Mouse (Mus musculus): ENCODE results near the gene Tff1. TPM values are rescaled to one million over a fixed set of nuclear protein-coding genes. Genes with fewer than 3 reads are reported as not detected.

Gene Tff1
- 16,747 and 18,680 TPM in 2 replicates for polyA plus RNA-seq (2012; rRNA removed)

DNA sequence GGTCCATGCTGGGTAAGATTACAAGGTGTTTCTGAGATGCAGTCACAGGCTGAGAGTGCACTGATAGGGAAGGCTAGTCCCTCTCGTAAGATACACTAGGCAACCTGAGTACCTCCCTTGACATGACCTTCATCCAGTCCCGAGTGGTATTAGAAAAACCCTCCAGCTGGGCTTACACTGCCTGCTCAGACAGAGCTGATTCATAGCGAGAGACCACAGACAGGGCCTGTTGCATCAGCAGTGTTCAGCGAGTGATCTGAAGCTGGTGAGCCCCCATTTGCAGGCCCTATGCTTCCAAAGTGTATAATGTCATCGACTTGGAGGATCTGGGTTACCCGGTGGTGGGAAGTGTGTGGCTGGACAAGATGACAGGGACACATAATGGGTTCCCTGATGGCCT lies at the start of gene Tff1:
Tff1 (minus strand) TSS at position 151 of the 400 bp plus-strand sequence.

DNA sequence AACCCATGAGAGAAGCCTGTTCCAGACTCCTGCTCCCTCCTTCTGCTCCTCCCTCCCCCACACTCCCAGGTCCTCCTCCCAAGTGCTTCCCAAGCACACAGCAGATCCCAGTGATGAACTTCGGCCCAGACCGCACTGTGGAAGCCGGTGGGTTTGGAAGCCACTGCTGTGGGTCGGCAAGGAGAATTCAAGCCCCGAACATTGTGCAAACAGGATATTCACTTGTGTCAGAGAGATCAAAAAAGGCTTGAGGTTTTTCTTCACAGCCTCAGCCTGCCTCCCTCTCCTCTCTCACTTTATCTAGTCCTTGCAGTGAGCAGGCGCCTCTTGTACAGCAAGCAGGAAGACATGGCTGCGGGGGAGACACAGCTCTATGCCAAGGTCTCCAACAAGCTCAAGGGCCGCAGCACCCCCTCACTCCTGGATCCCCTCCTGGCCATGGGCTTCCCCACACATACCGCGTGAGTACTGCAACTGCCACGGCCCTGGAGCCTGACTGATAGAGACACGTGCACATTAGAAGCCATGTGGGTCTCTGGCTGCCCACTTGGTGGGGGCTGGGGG lies 42.8 kb upstream of the Tff1 start, which contains the start of gene Ubash3a:
Ubash3a (plus strand) TSS at position 103 of the 564 bp plus-strand sequence.

DNA sequence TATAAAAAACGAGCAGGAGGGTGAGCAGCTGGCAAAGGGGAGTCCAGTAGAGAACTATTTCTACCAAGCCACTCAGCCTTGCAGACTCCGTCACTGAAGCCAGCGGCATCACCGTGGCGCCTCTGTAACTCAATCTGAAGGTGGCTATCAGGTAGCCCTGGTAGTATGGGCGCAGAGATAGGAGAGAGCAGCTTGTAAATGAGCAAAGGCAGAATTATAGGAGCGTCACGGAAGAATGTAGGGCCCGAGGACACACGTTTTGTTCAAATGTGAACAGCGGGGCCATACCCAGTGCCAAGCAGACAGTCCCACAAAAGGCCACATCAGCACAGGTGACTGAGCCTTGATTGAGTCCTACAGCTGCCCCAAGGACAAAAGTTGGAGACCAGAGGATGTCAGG lies 33.8 kb upstream of the Tff1 start, which contains the start of gene Tmprss3:
Tmprss3 (minus strand) TSS at position 101 of the 400 bp plus-strand sequence.

DNA sequence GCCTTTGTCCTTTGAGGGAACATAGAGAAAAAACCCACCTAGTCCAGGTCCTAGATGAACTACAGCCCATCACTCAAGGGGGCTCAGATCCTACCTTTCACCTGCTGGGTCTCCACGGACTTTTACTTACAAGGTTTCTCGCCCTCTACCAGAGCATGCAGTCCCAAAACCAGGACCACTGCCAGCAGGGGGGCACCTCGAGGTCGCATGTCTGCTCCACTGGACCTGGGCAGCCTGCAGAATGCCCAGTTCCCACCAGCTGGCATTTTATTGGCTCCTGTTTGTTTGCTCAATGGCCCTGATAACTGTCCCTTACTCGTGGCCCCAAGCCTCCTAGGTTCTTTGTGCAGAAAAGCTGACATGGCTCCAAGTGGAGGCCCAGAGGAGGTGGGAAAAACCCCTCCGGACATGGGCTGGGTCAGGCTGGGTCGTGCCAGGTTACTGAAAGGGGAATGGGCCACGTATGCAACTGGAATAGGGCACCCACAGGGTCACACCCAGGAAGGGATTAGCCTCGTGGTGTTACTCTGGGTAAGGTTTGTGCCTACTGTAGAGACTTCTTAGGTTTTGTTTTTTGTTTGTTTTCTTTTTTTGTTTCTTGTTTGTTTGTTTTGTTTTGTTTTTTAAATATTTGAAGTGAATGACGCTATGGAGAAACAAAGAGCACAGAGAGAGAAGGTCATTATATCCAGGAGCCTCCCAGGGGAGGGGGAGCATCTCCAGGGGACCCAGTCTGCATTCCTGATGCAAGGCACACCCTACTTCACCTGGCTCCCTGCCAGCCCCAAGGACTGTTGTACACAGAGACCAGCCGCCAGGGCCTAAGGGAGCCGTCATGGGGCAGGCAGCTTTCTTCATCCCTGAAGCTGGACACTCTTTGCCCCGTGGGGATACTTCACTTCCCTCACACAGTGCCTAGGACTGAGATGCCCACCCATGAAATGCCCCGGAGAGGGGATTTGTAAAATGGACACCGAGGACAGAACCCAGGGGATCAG lies 20.7 kb downstream of the Tff1 start, which contains the start of gene Tff2:
Tff2 (minus strand) TSS at position 243 of the 998 bp plus-strand sequence.

DNA sequence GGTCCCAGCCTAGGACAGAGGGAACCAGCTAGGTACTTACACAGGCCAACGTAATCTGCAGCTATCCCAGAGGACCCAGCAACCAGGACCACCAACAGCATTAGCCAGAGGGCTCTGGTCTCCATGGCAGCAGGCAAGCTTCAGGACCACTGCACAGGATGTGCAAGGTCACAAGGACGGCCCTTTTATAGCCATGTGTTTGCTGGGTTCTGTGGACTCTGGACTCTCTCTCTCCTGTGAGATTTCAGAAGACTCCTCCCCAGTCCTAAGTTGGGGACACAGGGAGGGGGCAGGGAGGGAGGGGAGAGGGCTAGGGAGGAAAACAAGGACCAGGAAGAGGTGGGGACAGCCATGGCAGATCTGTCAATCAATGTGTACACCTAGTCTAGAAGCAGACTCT lies 35.6 kb downstream of the Tff1 start, which contains the start of gene Tff3:
Tff3 (minus strand) TSS at position 195 of the 400 bp plus-strand sequence.

Other genes with a start within 250 kb of the Tff1 start
- gene Umodl1, start 210.6 kb downstream of the Tff1 start, polyA plus RNA-seq (2012; rRNA removed): 0.10 TPM in 1 of 2 replicates, not detected in the other
- 1.7 and 2.1 TPM in 2 replicates for gene Abcg1, start 107.6 kb downstream of the Tff1 start, polyA plus RNA-seq (2012; rRNA removed)
- gene Tff3, start 35.6 kb downstream of the Tff1 start, polyA plus RNA-seq (2012; rRNA removed): 5.7 and 6.0 TPM in 2 replicates
- 3,160 and 4,790 TPM in 2 replicates for gene Tff2, start 21.0 kb downstream of the Tff1 start, polyA plus RNA-seq (2012; rRNA removed)
- 0.13 and 0.24 TPM in 2 replicates for gene Tmprss3, start 33.7 kb upstream of the Tff1 start, polyA plus RNA-seq (2012; rRNA removed)
- gene Ubash3a, start 42.6 kb upstream of the Tff1 start, polyA plus RNA-seq (2012; rRNA removed): 0.02 and 0.08 TPM in 2 replicates
- 0.05 TPM in 1 of 2 replicates, not detected in the other for gene Rsph1, start 112.1 kb upstream of the Tff1 start, polyA plus RNA-seq (2012; rRNA removed)
- 43.0 and 44.1 TPM in 2 replicates for gene Slc37a1, start 121.5 kb upstream of the Tff1 start, polyA plus RNA-seq (2012; rRNA removed)
- gene Pde9a, start 220.9 kb upstream of the Tff1 start, polyA plus RNA-seq (2012; rRNA removed): 12.1 and 15.9 TPM in 2 replicates